Mouse (Mus musculus): ENCODE measurements around the gene Park7. TPM values are rescaled to one million over a fixed set of nuclear protein-coding genes. Genes with fewer than 3 reads are reported as not detected.

Park7 gene
- total and polyA plus RNA-seq, 3 experiments: 337 to 555 (median 495) TPM

GRCm38 (mm10) chr4:150866494-150866893 lies 47.7 kb downstream of the Park7 start:
- TF ChIP-seq POLR2AphosphoS2 (IDR thresholded peaks at IDR 0.05; ENCODE audit: low read depth, low read length) (no peak), NELFE (IDR thresholded peaks at IDR 0.05; ENCODE audit: low read depth, low read length) (no peak), IRF4 (IDR thresholded peaks at IDR 0.05; ENCODE audit: low read depth, low read length) (no peak), CHD2 (IDR thresholded peaks at IDR 0.05; ENCODE audit: low read length) (no peak), MAZ (IDR thresholded peaks at IDR 0.05; ENCODE audit: low read depth, low read length) (no peak), TCF12 (IDR thresholded peaks at IDR 0.05; ENCODE audit: low read depth, low read length) (no peak), UBTF (IDR thresholded peaks at IDR 0.05; ENCODE audit: low read depth, low read length) (no peak), HCFC1 (IDR thresholded peaks at IDR 0.05; ENCODE audit: low read depth, low read length) (no peak), SIN3A (IDR thresholded peaks at IDR 0.05; ENCODE audit: low read length) (no peak), ZKSCAN1 (IDR thresholded peaks at IDR 0.05; ENCODE audit: borderline replicate concordance, low read depth, low read length) (no peak), JUND (conservative IDR thresholded peaks at IDR 0.05; ENCODE audit: low read depth, low read length) (no peak), MXI1 (IDR thresholded peaks at IDR 0.05; ENCODE audit: low read depth, low read length) (no peak), ELF1 (IDR thresholded peaks at IDR 0.05; ENCODE audit: low read depth, low read length) (no peak), KAT2A (IDR thresholded peaks at IDR 0.05; ENCODE audit: insufficient replicate concordance, low read length) (no peak), ZMIZ1 (IDR thresholded peaks at IDR 0.05; ENCODE audit: low read depth, low read length) (no peak), MAFK (IDR thresholded peaks at IDR 0.05; ENCODE audit: insufficient replicate concordance, low read length) (no peak), POLR2A (IDR thresholded peaks at IDR 0.05; ENCODE audit: low read depth, low read length) (no peak), CTCF (conservative IDR thresholded peaks at IDR 0.05 in 1 of 2, IDR thresholded peaks at IDR 0.05 in 1 of 2; ENCODE audit: low read depth in 2 of 2, low read length in 2 of 2) (no peak), TBP (conservative IDR thresholded peaks at IDR 0.05; ENCODE audit: low read depth, low read length) (no peak)
- Histone ChIP-seq H3K4me2 (ENCODE audit: insufficient read depth, low read depth, poor library complexity, severe bottlenecking) (no peak overlapping the region), H3K9me3 (replicated peaks; ENCODE audit: low read length) (no peaks in the 10 kb centered on the region), H3K9ac (ENCODE audit: insufficient read depth, low read depth) (no peak overlapping the region), H3K27ac (ENCODE audit: insufficient read depth, low read depth) (no peak overlapping the region), H3K27me3 (replicated peaks) (no peaks in the 10 kb centered on the region), H3K4me3 (replicated peaks in 1 of 3; ENCODE audit: low read depth in 2 of 3, low read length in 2 of 3, poor library complexity in 1 of 3) (no peak overlapping the region), H3K36me3 (replicated peaks in 1 of 2; ENCODE audit: control insufficient read depth in 1 of 2, insufficient read depth in 1 of 2, low read length in 1 of 2) (no peaks in the 10 kb centered on the region), H3K4me1 (ENCODE audit: control insufficient read depth in 1 of 2, insufficient read depth in 2 of 2) (peaks cover under 1 to 19% of the 10 kb centered on the region in 2 experiments; a peak in 3 of 4 replicates), H3K79me2 (replicated peaks; ENCODE audit: control insufficient read depth, extremely low read depth, insufficient read depth, poor library complexity, severe bottlenecking) (no peaks in the 10 kb centered on the region)
- no peak for DNase-seq (ENCODE audit: extremely low read depth)
- dilution Hi-C loops (cut with MboI; ENCODE audit: extremely low pct_ligation_motif_present, extremely low pct_unique_long_range_greater_than_20kb, low sequenced_read_pairs): no loop called here
- in situ Hi-C loops (cut with MboI; ENCODE audit: low pct_ligation_motif_present, low pct_unique_long_range_greater_than_20kb, low sequenced_read_pairs): loop anchor here (10.0 kb wide), 1 partner anchor 98 kb away; no protein-coding TSS in a partner anchor

- no peak for DNase-seq (ENCODE audit: extremely low read depth)
- Histone ChIP-seq H3K79me2 (replicated peaks; ENCODE audit: control insufficient read depth, extremely low read depth, insufficient read depth, poor library complexity, severe bottlenecking) (no peaks in the 10 kb centered on the region), H3K4me1 (ENCODE audit: control insufficient read depth in 1 of 2, insufficient read depth in 2 of 2) (peaks cover 0 to 14% of the 10 kb centered on the region in 2 experiments; a peak in 2 of 4 replicates), H3K27ac (ENCODE audit: insufficient read depth, low read depth) (no peak overlapping the region), H3K9me3 (replicated peaks; ENCODE audit: low read length) (no peaks in the 10 kb centered on the region), H3K4me3 (replicated peaks in 1 of 3; ENCODE audit: low read depth in 2 of 3, low read length in 2 of 3, poor library complexity in 1 of 3) (no peak overlapping the region), H3K9ac (ENCODE audit: insufficient read depth, low read depth) (no peak overlapping the region), H3K27me3 (replicated peaks) (no peaks in the 10 kb centered on the region), H3K4me2 (ENCODE audit: insufficient read depth, low read depth, poor library complexity, severe bottlenecking) (no peak overlapping the region), H3K36me3 (replicated peaks in 1 of 2; ENCODE audit: control insufficient read depth in 1 of 2, insufficient read depth in 1 of 2, low read length in 1 of 2) (no peaks in the 10 kb centered on the region)
- dilution Hi-C loops (cut with MboI; ENCODE audit: extremely low pct_ligation_motif_present, extremely low pct_unique_long_range_greater_than_20kb, low sequenced_read_pairs): no loop called here
- in situ Hi-C loops (cut with MboI; ENCODE audit: low pct_ligation_motif_present, low pct_unique_long_range_greater_than_20kb, low sequenced_read_pairs): loop anchor here (10.0 kb wide), 1 partner anchor 99 kb away; no protein-coding TSS in a partner anchor
- TF ChIP-seq SIN3A (IDR thresholded peaks at IDR 0.05; ENCODE audit: low read length) (no peak), RCOR1 (conservative IDR thresholded peaks at IDR 0.05; ENCODE audit: low read depth, low read length) (no peak), ZMIZ1 (IDR thresholded peaks at IDR 0.05; ENCODE audit: low read depth, low read length) (no peak), TBP (conservative IDR thresholded peaks at IDR 0.05; ENCODE audit: low read depth, low read length) (no peak), E2F4 (IDR thresholded peaks at IDR 0.05; ENCODE audit: insufficient replicate concordance, low read depth, low read length) (no peak), NRF1 (IDR thresholded peaks at IDR 0.05; ENCODE audit: low read depth, low read length) (no peak), USF1 (IDR thresholded peaks at IDR 0.05; ENCODE audit: low read depth, low read length) (no peak), NELFE (IDR thresholded peaks at IDR 0.05; ENCODE audit: low read depth, low read length) (no peak)
These were observed 48.2 kb downstream of the Park7 start for GRCm38 (mm10) chr4:150866069-150866468.

All from CH12.LX (cell line).